Mouse (Mus musculus) thymus, postnatal 25 days (tissue): ENCODE measurements around the gene AU018091.
"Not testable (repeated sequence)": the region's sequence is repeated elsewhere in the genome, so short reads cannot be mapped to it uniquely, and the experiment has no call there.

Experiments
- DNase-seq: peaks from one replicate; pipeline ENCODE4 v3.0.0; 2022

AU018091 gene

DNA sequence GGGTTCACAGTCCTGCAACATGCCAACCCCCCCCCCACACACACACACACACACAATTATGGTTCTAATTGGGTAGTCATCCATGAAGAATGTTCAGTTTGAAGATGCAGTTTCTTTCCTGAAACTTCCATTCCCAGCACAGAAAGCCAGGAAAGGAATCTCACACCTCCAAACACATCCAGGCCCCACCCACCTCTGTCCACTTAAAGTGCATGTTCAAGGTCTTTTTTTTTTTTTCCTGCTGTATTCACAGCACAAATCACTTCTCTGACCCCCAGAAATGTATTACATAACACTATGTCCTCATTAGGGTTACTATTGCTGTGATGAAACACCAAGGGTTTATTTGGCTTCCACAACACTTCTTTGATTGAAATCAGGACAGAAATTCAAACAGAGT, 4.0 kb downstream of the AU018091 start:
- DNase-seq, result no peak

DNA sequence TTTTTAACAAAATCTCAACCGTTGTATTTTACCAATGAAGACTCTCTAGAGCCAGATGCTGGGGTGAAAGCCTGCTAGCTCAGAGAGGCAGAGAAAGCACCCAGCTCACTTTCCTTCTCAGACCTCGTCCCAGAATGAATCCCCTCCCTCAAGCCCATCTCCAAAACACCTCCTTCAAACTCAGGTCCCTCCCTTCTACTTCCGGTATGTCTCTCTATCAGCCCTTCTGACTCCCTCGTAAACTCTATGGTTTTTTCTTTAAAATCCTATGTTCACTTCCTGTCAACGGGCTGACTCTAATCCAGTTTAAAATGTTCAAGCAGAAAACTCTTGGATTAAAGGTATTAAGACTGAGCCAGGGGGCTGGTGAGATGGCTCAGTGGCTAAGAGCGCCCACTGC, 4.6 kb downstream of the AU018091 start:
- no peak for DNase-seq

DNA sequence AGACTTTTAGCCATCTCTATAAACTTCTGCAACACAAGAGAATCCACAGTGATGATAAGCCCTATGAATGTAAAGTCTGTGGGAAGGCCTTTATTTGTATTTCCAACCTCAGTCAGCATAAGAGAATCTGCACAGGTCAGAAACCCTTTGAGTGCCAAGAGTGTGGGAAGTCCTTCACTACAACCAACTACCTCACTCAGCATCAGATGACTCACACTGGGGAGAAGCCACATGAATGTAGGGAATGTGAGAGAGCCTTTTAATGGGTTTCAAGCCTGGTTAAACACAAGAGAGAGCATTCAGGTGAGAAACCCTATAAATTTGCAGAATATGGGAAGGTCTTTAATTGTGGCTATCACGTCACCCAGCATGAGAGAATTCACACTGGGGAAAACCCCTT, 18.6 kb downstream of the AU018091 start:
- DNase-seq, result no peak

DNA sequence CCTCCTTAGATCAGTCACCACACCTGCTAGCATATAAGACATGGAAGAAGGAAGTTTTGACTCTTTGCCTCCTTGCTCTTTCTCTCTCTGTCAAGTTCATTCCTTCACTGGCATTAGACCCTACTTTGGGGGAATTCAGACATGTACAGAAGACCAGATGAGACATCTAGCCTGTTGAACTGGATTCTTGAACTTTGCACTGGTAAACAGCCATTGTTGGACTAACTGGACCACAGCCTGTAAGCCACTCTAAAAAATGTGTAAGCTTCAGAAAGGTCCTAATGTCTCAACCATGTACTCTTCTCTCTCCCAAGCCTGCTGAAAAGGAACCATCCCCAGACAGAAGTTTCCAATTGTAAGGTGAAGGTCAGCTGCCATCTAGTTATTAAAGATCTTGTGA, 22.9 kb downstream of the AU018091 start:
- DNase-seq, result no peak

DNA sequence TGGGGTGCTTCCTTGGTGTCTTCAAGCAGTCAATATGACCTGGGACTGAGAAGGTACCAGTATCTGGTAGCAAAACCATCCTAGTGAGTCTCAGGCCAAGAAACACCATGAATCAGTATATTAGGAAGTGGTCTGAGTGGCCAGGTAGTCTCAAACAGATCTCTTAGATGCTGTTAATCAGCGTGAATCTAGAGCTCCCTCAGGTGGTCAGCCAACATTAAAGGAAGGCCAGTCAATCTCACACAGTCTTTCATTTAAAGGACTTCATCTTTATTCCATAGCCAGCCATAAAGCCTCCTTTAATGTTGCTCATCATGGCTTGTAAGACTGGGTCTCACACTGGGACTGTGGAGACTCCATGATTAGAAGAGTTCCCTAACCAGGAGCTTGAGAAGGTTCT, 25.7 kb downstream of the AU018091 start:
- DNase-seq, result no peak

DNA sequence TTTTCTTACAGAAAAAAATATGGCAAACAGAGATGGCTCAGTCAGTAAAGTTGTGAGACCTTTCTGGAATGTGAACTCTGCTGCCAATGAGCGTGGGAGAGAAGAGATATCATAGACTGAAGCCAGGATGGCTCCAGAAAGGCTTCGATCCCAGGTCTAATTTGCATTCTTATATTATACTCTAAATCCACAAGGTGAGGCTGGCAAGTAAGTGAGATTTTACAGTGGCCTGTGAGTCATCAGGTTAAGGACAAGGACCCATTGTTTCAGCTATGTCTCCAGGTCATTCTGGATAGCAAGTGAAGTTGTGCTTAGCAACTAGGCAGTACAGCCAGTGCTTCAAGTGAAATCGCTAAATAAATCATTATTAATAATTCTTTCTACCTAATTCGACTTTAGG, 33.4 kb downstream of the AU018091 start:
- no peak for DNase-seq

DNA sequence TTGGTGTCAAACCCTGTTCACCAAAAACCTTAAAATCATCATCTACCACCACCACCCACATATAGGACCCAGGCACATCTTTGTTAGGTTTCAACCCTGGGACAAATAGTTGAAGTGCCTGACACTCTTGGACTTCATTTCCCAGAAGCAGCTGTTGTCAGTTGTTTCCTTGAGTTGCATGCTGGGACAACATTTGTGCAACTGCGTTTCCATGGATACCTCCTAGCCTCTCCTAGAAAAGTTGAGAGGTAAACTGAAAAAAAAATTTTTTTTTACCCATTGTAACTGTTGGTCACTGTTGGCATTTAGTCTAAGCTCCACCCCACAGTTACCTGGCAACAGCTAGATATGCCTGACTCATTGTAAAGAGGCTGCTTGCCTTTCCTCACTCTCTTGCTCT, 34.3 kb downstream of the AU018091 start:
- no peak for DNase-seq

DNA sequence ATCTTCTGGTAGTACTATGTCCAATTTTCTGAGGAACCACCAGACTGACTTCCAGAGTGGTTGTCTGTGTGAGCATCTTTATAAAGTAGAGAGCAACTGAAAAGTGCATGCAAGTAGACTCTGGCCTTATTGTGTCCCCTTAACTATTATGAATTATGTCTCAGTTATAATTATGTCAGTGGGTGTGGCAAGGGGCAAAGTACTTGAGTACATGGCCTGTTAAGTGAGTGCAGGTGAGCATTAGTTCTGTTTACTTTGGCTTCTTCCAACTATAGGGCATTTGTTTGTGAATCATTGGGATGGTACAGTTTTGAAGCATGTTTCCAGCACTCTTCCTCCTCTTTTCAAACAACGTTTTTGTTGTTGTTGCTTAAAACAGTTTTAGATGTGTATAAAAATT, 38.7 kb downstream of the AU018091 start:
- DNase-seq, result no peak

DNA sequence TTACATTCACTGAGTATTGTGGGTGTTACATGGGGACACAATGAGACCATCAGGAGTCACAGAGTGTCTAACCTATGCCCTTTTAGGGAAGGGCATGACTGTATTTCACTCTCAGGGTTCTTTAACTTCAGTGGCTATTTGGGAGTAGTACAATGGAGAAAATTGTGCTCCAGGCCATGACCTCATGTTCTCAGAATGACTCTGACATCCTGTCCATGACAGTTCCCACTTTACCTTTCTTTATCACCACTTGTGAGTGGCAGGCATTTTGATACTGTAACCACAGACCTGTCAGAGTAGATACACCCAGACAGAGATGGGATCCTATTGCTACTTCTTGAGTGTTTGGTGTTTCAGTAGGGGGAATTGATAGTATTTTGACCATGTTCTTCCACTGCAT, 40.4 kb downstream of the AU018091 start:
- not testable (repeated sequence) for DNase-seq

DNA sequence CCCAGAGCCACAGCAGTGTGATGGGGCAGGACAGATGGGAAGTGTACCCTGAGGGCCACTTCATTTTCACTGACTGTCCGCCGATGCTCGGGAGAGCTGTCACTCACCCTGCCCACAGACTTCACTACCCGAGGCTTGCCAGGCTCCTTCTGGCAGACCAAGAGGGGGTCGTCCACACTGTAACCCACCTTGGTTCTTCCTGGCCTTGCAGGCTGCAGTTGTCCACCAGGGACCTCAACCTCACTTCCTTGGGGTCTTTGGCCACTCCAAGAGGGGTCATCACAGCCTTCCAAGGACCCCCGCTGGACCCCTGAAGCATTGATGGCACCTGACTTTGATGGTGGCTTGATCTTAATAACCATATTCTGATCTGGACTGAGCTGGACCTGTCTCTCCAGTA, 57.8 kb downstream of the AU018091 start:
- DNase-seq, result not testable (repeated sequence)

DNA sequence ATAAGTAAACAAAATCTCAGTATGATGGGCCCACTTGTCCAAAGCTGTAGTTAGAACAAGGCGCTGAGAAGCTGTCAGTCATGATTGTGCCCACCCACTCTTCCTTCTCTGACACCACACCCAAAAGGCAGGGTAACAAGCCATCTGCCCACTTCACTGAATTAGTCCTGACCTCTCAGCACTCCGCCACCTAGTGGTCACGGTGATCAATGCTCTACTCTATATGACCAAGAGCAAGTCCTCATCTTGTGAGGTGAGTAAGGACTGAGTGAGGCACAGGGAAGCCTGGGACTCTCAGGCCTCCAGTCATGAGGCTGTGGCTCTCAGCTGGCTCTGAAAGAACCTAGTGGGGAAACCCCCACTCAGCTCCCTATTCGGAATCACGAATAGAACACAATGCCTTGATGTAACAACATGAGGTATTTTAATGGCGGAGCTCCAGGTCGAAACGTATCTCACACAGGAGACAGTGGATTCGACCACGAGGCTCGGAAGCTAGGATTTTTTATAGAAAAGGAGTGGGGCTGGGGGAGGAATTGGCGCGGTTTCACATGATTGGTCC, 62.4 kb downstream of the AU018091 start:
- DNase-seq, result not testable (repeated sequence)
